Mouse (Mus musculus) layer of hippocampus, adult 8-10 months (tissue): ENCODE data around the gene Plb1. TPM values are rescaled to one million over a fixed set of nuclear protein-coding genes. Genes with fewer than 3 reads are reported as not detected.

ENCODE experiments used
- DNase-seq, 2 experiments: peaks; one replicate each; pipeline ENCODE4 v3.0.0; 2022; ENCODE audit warnings: low spot score in 2 of 2
- total RNA-seq, 4 experiments: library from RNA; stranded (reverse); gene quantifications; 2 replicates each; pipeline ENCODE4 v1.2.4; 2022

Plb1 gene
- total RNA-seq, 4 experiments from 2014 or later, result 0.85 to 1.7 (median 0.94) TPM

- no peak for DNase-seq
These were observed 159.8 kb downstream of the Plb1 start for GRCm38 (mm10) chr5:32392281-32392680.

GRCm38 (mm10) chr5:32394586-32394985 is 162.1 kb downstream of the Plb1 start:
- no peak for DNase-seq

- DNase-seq, result no peak
These were observed 162.8 kb downstream of the Plb1 start for GRCm38 (mm10) chr5:32395101-32395892.

GRCm38 (mm10) chr5:32397719-32398118 is 165.2 kb downstream of the Plb1 start:
- DNase-seq, result no peak

GRCm38 (mm10) chr5:32400926-32401325 is 168.4 kb downstream of the Plb1 start:
- no peak for DNase-seq

- DNase-seq, result no peak
These were observed 170.8 kb downstream of the Plb1 start for GRCm38 (mm10) chr5:32403082-32403953.

- no peak for DNase-seq
These were observed 172.8 kb downstream of the Plb1 start for GRCm38 (mm10) chr5:32405199-32405855.

GRCm38 (mm10) chr5:32408771-32409170 is 176.3 kb downstream of the Plb1 start:
- DNase-seq, result no peak

GRCm38 (mm10) chr5:32409747-32410146 is 177.2 kb downstream of the Plb1 start:
- DNase-seq, result no peak

GRCm38 (mm10) chr5:32410954-32411688 is 178.6 kb downstream of the Plb1 start:
- no peak for DNase-seq

GRCm38 (mm10) chr5:32412186-32412950 is 179.9 kb downstream of the Plb1 start:
- DNase-seq, result no peak

- DNase-seq, result no peak
These were observed 180.6 kb downstream of the Plb1 start for GRCm38 (mm10) chr5:32413083-32413482.

GRCm38 (mm10) chr5:32413569-32413968 is 181.1 kb downstream of the Plb1 start:
- no peak for DNase-seq

GRCm38 (mm10) chr5:32414461-32414985 is 182.0 kb downstream of the Plb1 start:
- no peak for DNase-seq

GRCm38 (mm10) chr5:32415554-32415953 is 183.0 kb downstream of the Plb1 start:
- no peak for DNase-seq

Other genes starting within 250 kb of the Plb1 start
- gene Fosl2, start 96.9 kb upstream of the Plb1 start, total RNA-seq, result 10 to 100 TPM; 42.6 to 75.6 (median 59.2) TPM
- 100 to 1,000 TPM; 366 to 393 (median 386) TPM for gene Ppp1cb, start 226.1 kb downstream of the Plb1 start, total RNA-seq